Mouse (Mus musculus) embryonic facial prominence, embryonic 11.5 days (tissue): Measurements from ENCODE around the gene Banf1. TPM values are rescaled to one million over a fixed set of nuclear protein-coding genes. Genes with fewer than 3 reads are reported as not detected.

Experiments
- ATAC-seq: fragments of 200-750 bp; cut with Nextera tagmentation; replicated peaks from 2 replicates; pipeline ENCODE4 v1.8.0; 2017; ENCODE audit warnings: low read depth; ENCODE audit not compliant: insufficient number of reproducible peaks, low FRiP score, low TSS enrichment
- DNase-seq: peaks from one replicate; pipeline ENCODE4 v3.0.0-alpha.2; 2015; ENCODE audit warnings: low spot score
- H3K27ac ChIP-seq: fragments of 300-500 bp; sonication (generic); replicated peaks from 2 replicates; pipeline ENCODE4 v1.5.1; 2014; ENCODE audit warnings: mild to moderate bottlenecking, low read depth, low read length, control low read depth
- H3K27me3 ChIP-seq: fragments of 300-500 bp; sonication (generic); 2 replicates; pipeline ENCODE4 v1.6.1; 2014; ENCODE audit warnings: mild to moderate bottlenecking, low read length, moderate library complexity, mixed read lengths; ENCODE audit not compliant: control insufficient read depth, insufficient read depth
- H3K36me3 ChIP-seq: fragments of 300-500 bp; sonication (generic); replicated peaks from 2 replicates; pipeline ENCODE4 v1.6.1; 2014; ENCODE audit warnings: low read depth, mild to moderate bottlenecking, low read length, moderate library complexity, mixed read lengths; ENCODE audit not compliant: control insufficient read depth, insufficient read depth
- H3K4me1 ChIP-seq: fragments of 300-500 bp; sonication (generic); 2 replicates; pipeline ENCODE4 v1.6.1; 2014; ENCODE audit warnings: low read length, mixed read lengths; ENCODE audit not compliant: control insufficient read depth, insufficient read depth
- H3K4me2 ChIP-seq: fragments of 300-500 bp; sonication (generic); 2 replicates; pipeline ENCODE4 v1.6.1; 2014; ENCODE audit warnings: low read depth, mild to moderate bottlenecking, control low read depth, low read length, moderate library complexity
- H3K4me3 ChIP-seq: fragments of 300-500 bp; sonication (generic); 2 replicates; pipeline ENCODE4 v1.5.1; 2014; ENCODE audit warnings: low read depth, low read length, control low read depth
- H3K9ac ChIP-seq: fragments of 300-500 bp; sonication (generic); replicated peaks from 2 replicates; pipeline ENCODE4 v1.6.1; 2014; ENCODE audit warnings: mild to moderate bottlenecking, control low read depth, low read length
- H3K9me3 ChIP-seq: fragments of 300-500 bp; sonication (generic); replicated peaks from 2 replicates; pipeline ENCODE4 v1.6.1; 2016; ENCODE audit warnings: mild to moderate bottlenecking, low read length, inconsistent platforms, mixed read lengths; ENCODE audit not compliant: control insufficient read depth
- WGBS: fragments of 180-500 bp; shearing (Covaris S2); extraction: QIAGEN DNeasy Blood & Tissue Kit; methylation state at CpG from one replicate; pipeline ENCODE4 v1.1.7; 2014; 5-methylcytosine and 5-hydroxymethylcytosine counted together
- polyA plus RNA-seq: library from polyadenylated mRNA; unstranded; fragments of >200 nt; fragmentation: Nextera tagmentation; extraction: Ambion mirVana; gene quantifications from 2 replicates; pipeline ENCODE4 v1.2.1, GENCODE M21; 2014

Banf1 gene
- polyA plus RNA-seq, 1 experiment from 2014 or later: 464 TPM

DNA sequence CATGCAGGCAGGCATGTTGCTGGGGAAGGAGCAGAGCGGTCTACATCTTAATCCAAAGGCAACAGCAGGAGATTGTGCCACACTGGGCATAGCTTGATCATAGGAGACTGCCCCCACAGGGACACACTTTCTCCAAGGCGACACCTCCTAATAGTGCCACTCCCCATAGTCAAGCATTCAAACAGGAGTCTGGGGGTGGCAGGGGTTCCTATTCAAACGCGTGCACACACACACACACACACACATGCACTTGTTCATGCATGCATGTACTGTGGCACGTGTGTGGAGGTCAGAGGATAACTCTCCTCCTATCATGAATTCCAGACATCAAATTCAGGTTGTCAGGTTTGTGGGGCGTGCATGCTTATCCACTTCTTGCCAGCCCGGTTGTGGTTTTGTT, 5.8 kb upstream of the Banf1 start:
- Histone ChIP-seq H3K27ac (no peak overlapping the region), H3K27me3 (no peaks in the 10 kb centered on the region), H3K9ac (no peak overlapping the region), H3K9me3 (no peaks in the 10 kb centered on the region), H3K4me1 (no peaks in the 10 kb centered on the region; the same call in none of the 2 replicates), H3K36me3 (peaks cover 21% of the 10 kb centered on the region), H3K4me3 (no peak overlapping the region), H3K4me2 (no peak overlapping the region)
- DNase-seq (no peak), ATAC-seq (no peak)
- WGBS: 95% methylated on average over 7 of the region's 7 CpGs

DNA sequence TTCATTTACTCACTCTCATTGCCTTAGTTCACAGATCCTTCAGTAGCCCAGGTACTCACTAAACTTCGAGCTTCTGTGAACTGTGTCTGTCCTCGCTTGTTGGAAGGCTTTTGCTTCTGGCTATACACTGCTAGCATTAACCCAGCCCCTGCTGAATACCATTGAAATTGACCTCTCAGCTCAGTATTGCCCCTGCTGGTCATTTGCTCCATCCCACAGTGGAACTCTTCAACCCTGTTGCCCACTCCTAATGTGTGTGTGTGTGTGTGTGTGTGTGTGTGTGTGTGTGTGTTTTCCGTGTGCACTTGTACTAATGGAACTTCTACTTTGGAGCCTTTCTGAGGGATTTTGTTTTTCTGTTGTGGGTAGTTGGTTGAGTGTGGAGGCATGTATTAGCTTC, 4.0 kb upstream of the Banf1 start:
- no peak for DNase-seq
- Histone ChIP-seq H3K4me3 (no peak overlapping the region), H3K36me3 (peaks cover 21% of the 10 kb centered on the region), H3K9me3 (no peaks in the 10 kb centered on the region), H3K9ac (no peak overlapping the region), H3K4me2 (no peak overlapping the region), H3K27ac (no peak overlapping the region), H3K27me3 (no peaks in the 10 kb centered on the region), H3K4me1 (no peaks in the 10 kb centered on the region; the same call in none of the 2 replicates)
- no peak for ATAC-seq
- WGBS: 91% methylated on average over 3 of the region's 3 CpGs

DNA sequence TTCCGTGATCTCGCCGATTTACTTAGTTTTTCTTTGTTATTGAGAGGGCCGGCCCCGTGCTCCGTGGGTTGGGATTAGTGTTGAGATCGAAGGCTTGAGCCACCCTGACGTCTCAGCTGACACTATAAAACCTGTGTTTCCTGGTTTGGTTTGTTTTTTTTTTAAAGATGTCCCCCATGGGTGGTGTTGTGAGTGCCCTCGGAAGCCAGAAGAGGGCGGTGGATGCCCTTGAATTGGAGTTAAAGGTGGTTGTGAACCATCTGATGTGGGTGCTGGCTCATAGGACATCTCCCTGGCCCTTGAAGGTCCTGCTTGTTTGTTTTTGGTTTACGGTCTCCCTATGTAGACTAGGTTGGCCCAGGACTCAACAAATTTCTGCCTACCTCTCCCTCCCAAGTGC, 487 bp upstream of the Banf1 start:
- no peaks in the 10 kb centered on the region for H3K9me3 ChIP-seq
- no peak for DNase-seq
- no peaks in the 10 kb centered on the region for H3K27me3 ChIP-seq
- peaks cover 24% of the 10 kb centered on the region for H3K36me3 ChIP-seq
- H3K4me3 ChIP-seq: peak overlapping the region; percentile 97
- peak overlapping the region; percentile 79 for H3K4me2 ChIP-seq
- H3K4me1 ChIP-seq: no peaks in the 10 kb centered on the region; the same call in none of the 2 replicates
- 12% methylated on average over 11 of the region's 11 CpGs for WGBS
- H3K27ac ChIP-seq: no peak overlapping the region
- no peak for ATAC-seq
- peak overlapping the region; percentile 73 for H3K9ac ChIP-seq

DNA sequence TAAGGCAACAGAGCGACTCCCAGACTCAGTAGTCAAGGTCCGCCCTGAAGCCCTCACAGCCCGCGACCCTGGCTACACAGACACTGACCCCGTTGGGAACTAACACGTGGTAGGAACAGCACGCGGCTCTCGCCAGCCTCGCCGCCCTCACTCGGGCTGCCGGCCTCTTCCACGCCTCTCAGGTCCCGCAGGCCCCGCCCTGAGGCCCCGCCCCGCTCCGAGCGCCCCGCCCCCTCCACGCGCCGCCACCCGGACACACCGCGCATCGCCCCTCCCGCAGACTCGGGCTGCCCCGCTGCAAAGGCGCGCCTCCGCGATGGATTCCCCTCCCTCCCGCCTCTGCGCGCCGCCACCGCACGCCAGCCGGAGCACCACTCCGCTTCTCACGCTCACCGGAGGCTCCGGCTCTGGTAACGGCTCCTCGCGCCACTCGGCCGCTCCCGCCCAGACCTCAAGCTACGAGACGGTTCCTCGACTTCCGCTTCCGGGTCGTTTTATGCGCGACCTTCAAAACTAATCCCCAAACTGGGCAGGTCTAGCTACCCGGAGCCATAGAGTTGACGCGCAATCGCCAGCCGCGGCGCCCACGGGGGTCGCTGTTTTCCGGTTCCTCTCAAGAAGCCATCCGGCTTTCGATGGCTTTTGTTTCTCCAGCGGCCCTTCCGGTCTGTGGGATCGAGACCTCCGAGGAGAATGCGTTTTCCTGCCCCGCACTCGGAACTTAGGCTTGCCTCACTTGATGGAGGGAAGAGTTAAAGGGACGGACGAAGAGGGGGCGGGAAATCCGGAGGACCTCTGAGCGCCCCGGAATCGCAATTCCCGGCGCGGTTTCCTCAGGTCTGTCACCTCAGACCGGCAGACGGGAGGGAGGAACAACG, 554 bp downstream of the Banf1 start, which contains the start of gene Eif1ad:
TSS of gene Eif1ad (plus strand) at position 567 of the 878 bp plus-strand sequence.
- Histone ChIP-seq H3K9me3 (no peaks in the 10 kb centered on the region), H3K4me3 (peak within 1 kb of the TSS; percentile 97), H3K27me3 (no peaks in the 10 kb centered on the region), H3K27ac (peak within 1 kb of the TSS; percentile 57), H3K36me3 (peaks cover 17% of the 10 kb centered on the region), H3K4me1 (no peaks in the 10 kb centered on the region; the same call in none of the 2 replicates), H3K9ac (peak within 1 kb of the TSS; percentile 73), H3K4me2 (peak within 1 kb of the TSS; percentile 79)
- peak; percentile 94 for ATAC-seq
- 1% methylated on average over 84 of the region's 92 CpGs for WGBS
- DNase-seq: peak; percentile 99

DNA sequence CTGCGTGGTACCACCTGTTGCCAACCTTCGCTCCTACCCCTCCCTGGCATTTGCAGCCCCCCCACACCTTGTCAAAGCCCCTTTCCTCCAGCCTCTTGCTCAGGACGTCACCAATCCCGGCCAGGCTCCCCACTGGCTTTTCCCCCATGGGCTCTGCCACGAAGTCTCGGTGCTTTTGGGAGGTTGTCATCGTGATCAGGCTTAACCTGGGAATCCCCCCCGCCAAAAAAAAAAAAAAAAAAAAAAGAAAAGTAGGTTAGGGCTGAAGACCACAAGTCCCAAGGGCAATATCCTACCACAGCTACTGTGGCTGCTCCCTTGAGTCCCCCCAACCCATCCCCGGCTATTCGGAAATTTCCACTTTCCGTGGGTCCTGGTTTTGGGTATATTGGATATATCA, 1.2 kb downstream of the Banf1 start:
- Histone ChIP-seq H3K4me2 (peak overlapping the region; percentile 73), H3K27me3 (no peaks in the 10 kb centered on the region), H3K36me3 (peaks cover 17% of the 10 kb centered on the region), H3K9ac (peak overlapping the region; percentile 73), H3K4me1 (no peaks in the 10 kb centered on the region; the same call in none of the 2 replicates), H3K4me3 (peak overlapping the region; percentile 97), H3K27ac (0 out of 2 replicates have a peak overlapping the region, but pooled peaks have one; percentile 57), H3K9me3 (no peaks in the 10 kb centered on the region)
- no peak; the same call in 1 of the 2 replicates for ATAC-seq
- WGBS: 23% methylated on average over 11 of the region's 11 CpGs
- DNase-seq: no peak

DNA sequence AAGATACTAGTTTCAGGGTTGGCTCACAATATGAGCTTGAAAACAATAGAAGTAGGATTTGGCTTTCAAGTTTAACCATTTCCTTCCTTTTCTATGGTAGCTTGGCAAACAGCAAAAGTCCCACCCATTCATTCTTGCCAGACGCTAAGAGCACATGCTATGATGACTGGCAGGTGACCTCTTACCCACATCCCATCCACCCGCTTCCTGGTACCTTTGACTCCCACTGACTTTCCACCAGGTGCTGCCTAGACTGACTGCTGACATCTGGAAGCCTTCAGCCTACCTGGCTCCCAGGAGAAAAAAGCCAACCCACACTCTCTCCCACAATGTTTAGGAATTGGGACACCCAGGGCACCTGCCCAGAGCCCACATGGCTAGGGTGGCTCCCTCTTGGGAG, 2.8 kb downstream of the Banf1 start:
- ATAC-seq (no peak), DNase-seq (no peak)
- Histone ChIP-seq H3K9ac (no peak overlapping the region), H3K27ac (no peak overlapping the region), H3K4me1 (no peaks in the 10 kb centered on the region; the same call in none of the 2 replicates), H3K4me2 (no peak overlapping the region), H3K4me3 (no peak overlapping the region), H3K27me3 (no peaks in the 10 kb centered on the region), H3K36me3 (peaks cover 6% of the 10 kb centered on the region), H3K9me3 (no peaks in the 10 kb centered on the region)
- WGBS: 80% methylated on average over 2 of the region's 2 CpGs

DNA sequence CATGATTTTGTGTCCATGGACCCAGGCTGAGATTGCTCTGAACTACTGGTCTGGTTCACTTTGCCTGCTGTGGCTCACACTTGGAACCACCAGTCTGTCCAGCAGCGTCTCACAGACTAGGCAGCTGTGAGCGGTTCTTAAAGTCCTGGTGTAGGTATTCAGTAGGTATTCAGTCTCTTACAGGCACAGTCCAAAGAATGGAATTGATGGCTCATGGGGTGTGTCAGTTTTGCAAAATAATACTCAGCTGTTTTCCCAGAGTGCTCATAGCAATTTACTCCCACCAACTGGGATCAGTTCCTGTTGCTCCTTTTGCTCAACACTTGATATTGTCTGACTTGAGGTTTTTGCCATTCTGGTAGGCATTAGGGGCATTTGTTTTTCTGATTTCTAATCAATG, 4.8 kb downstream of the Banf1 start:
- DNase-seq: no peak
- H3K27ac ChIP-seq: no peak overlapping the region
- H3K9me3 ChIP-seq: no peaks in the 10 kb centered on the region
- 88% methylated on average over 2 of the region's 2 CpGs for WGBS
- no peak overlapping the region for H3K4me3 ChIP-seq
- no peak overlapping the region for H3K9ac ChIP-seq
- H3K36me3 ChIP-seq: peaks cover 3% of the 10 kb centered on the region
- H3K27me3 ChIP-seq: no peaks in the 10 kb centered on the region
- H3K4me2 ChIP-seq: no peak overlapping the region
- no peak for ATAC-seq
- H3K4me1 ChIP-seq: no peaks in the 10 kb centered on the region

DNA sequence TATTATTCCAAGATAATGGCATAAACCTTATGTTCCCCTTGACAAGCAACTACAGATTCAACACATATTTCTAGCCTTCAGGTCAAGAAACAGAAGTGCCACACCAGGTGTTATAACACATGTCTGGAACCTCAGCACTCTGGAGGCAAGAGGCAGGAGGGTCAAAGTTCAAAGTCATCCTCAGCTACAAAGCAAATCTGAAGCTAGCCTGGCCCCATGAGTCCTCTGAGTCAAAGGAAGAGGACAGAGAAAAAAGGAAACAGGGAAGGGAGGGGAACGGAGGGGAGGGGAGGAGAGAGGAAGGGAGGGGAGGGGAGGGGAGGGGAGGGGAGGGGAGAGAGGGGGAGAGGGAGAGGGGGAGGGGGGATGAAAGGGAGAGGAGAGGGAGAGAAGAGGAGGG, 10.9 kb downstream of the Banf1 start:
- ATAC-seq: no peak
- WGBS: no CpG with 5 or more reads among the region's 1 CpGs

More for the DNA sequence above, 10.9 kb downstream of the Banf1 start:
- Histone ChIP-seq H3K4me2 (no peak overlapping the region), H3K27ac (no peak overlapping the region), H3K4me3 (no peak overlapping the region), H3K36me3 (no peaks in the 10 kb centered on the region), H3K9ac (no peak overlapping the region), H3K9me3 (no peaks in the 10 kb centered on the region), H3K27me3 (no peaks in the 10 kb centered on the region), H3K4me1 (no peaks in the 10 kb centered on the region)
- DNase-seq: no peak
